Mouse (Mus musculus) megakaryocyte, adult 5-6 weeks (primary cell): ENCODE results near the gene Med16. TPM values are rescaled to one million over a fixed set of nuclear protein-coding genes. Genes with fewer than 3 reads are reported as not detected.

Experiments used
- ATAC-seq: 2 replicates; pipeline ENCODE4 v1.8.0; 2016; ENCODE audit warnings: mild to moderate bottlenecking, inconsistent platforms; ENCODE audit not compliant: poor library complexity, severe bottlenecking
- total RNA-seq, 2 experiments: library from RNA; stranded (forward) in 1 of 2; stranded (reverse) in 1 of 2; fragments of 153-499, 151-499 nt in 1 of 2; fragments of 221-1000, 200-1000 nt in 1 of 2; gene quantifications; 2 replicates each; pipeline versions ENCODE4 v1.2.3 to v1.2.4; 2015 to 2017

The Med16 gene
- total RNA-seq, 2 experiments from 2014 or later: 13.6 to 18.0 TPM

DNA sequence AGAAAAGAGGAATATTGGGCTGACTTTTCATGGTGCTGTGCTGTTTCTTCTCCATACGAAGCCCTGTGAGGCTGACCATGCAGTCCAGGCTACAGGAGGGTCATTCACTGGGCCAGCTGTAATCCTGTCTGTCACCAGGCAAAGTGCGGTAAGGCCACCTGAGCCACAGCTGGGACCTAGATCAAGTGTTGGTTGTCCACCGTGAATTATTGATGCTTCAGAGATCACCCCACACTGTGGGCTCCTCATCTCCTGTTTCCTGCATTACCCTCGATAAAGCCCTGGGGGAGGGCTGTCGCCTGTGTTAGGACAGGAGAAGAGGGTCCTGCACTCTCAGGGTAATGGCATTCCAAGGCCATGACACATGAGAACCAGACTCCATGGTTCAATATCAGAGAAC, 62.2 kb downstream of the Med16 start:
- no peak for ATAC-seq

Other genes with a start within 250 kb of the Med16 start
Only the 30 nearest of the 35 such genes appear.
- 52.6 and 53.3 TPM in 2 replicates for gene Cdc34, start 226.7 kb downstream of the Med16 start, total RNA-seq (2015)
- 70.2 and 100 TPM in 2 replicates for gene Cdc34, start 226.7 kb downstream of the Med16 start, total RNA-seq (2017)
- 2.0 and 2.4 TPM in 2 replicates for gene Gzmm, start 219.9 kb downstream of the Med16 start, total RNA-seq (2015)
- 0.20 and 0.92 TPM in 2 replicates for gene Gzmm, start 219.9 kb downstream of the Med16 start, total RNA-seq (2017)
- 289 and 306 TPM in 2 replicates for gene Bsg, start 204.4 kb downstream of the Med16 start, total RNA-seq (2015)
- gene Bsg, start 204.4 kb downstream of the Med16 start, total RNA-seq (2017): 194 and 196 TPM in 2 replicates
- 0.04 TPM in 1 of 2 replicates, not detected in the other for gene Hcn2, start 192.3 kb downstream of the Med16 start, total RNA-seq (2015)
- not detected in 2 replicates for gene Hcn2, start 192.3 kb downstream of the Med16 start, total RNA-seq (2017)
- gene Polrmt, start 162.3 kb downstream of the Med16 start, total RNA-seq (2015): 20.9 and 27.8 TPM in 2 replicates
- gene Polrmt, start 162.3 kb downstream of the Med16 start, total RNA-seq (2017): 9.7 and 12.6 TPM in 2 replicates
- not detected in 2 replicates for gene Fgf22, start 153.8 kb downstream of the Med16 start, total RNA-seq (2015)
- gene Fgf22, start 153.8 kb downstream of the Med16 start, total RNA-seq (2017): not detected in 2 replicates
- gene Rnf126, start 142.0 kb downstream of the Med16 start, total RNA-seq (2015): 30.4 and 34.0 TPM in 2 replicates
- 12.5 and 13.0 TPM in 2 replicates for gene Rnf126, start 142.0 kb downstream of the Med16 start, total RNA-seq (2017)
- 3.9 and 5.3 TPM in 2 replicates for gene Fstl3, start 131.7 kb downstream of the Med16 start, total RNA-seq (2015)
- 1.7 and 2.7 TPM in 2 replicates for gene Fstl3, start 131.7 kb downstream of the Med16 start, total RNA-seq (2017)
- 2.7 and 5.6 TPM in 2 replicates for gene Prss57, start 118.0 kb downstream of the Med16 start, total RNA-seq (2015)
- gene Prss57, start 118.0 kb downstream of the Med16 start, total RNA-seq (2017): 1.2 and 1.8 TPM in 2 replicates
- 39.3 and 42.2 TPM in 2 replicates for gene Palm, start 115.4 kb downstream of the Med16 start, total RNA-seq (2015)
- 30.2 and 35.5 TPM in 2 replicates for gene Palm, start 115.4 kb downstream of the Med16 start, total RNA-seq (2017)
- not detected in 2 replicates for gene Misp, start 87.9 kb downstream of the Med16 start, total RNA-seq (2015)
- gene Misp, start 87.9 kb downstream of the Med16 start, total RNA-seq (2017): not detected in 2 replicates
- 138 and 144 TPM in 2 replicates for gene Ptbp1, start 54.5 kb downstream of the Med16 start, total RNA-seq (2015)
- 97.9 and 133 TPM in 2 replicates for gene Ptbp1, start 54.5 kb downstream of the Med16 start, total RNA-seq (2017)
- 322 and 372 TPM in 2 replicates for gene Prtn3, start 34.4 kb downstream of the Med16 start, total RNA-seq (2015)
- 92.6 and 97.3 TPM in 2 replicates for gene Prtn3, start 34.4 kb downstream of the Med16 start, total RNA-seq (2017)
- gene Plppr3, start 34.3 kb downstream of the Med16 start, total RNA-seq (2015): 6.2 and 10.6 TPM in 2 replicates
- 13.2 and 17.6 TPM in 2 replicates for gene Plppr3, start 34.3 kb downstream of the Med16 start, total RNA-seq (2017)
- gene Elane, start 22.7 kb downstream of the Med16 start, total RNA-seq (2015): 348 and 366 TPM in 2 replicates
- gene Elane, start 22.7 kb downstream of the Med16 start, total RNA-seq (2017): 161 and 164 TPM in 2 replicates
- not detected in 2 replicates for gene Cfd, start 18.1 kb downstream of the Med16 start, total RNA-seq (2015)
- not detected in 2 replicates for gene Cfd, start 18.1 kb downstream of the Med16 start, total RNA-seq (2017)
- gene Gm26602, start 1.9 kb upstream of the Med16 start, total RNA-seq (2015): not detected in 2 replicates
- gene Gm26602, start 1.9 kb upstream of the Med16 start, total RNA-seq (2017): not detected in 2 replicates
- 0.18 and 0.29 TPM in 2 replicates for gene Kiss1r, start 8.0 kb upstream of the Med16 start, total RNA-seq (2015)
- 0.26 and 0.77 TPM in 2 replicates for gene Kiss1r, start 8.0 kb upstream of the Med16 start, total RNA-seq (2017)
- 118 and 121 TPM in 2 replicates for gene R3hdm4, start 12.3 kb upstream of the Med16 start, total RNA-seq (2015)
- gene R3hdm4, start 12.3 kb upstream of the Med16 start, total RNA-seq (2017): 92.1 and 134 TPM in 2 replicates
- 36.7 and 38.7 TPM in 2 replicates for gene Arid3a, start 18.1 kb upstream of the Med16 start, total RNA-seq (2015)
- 59.2 and 67.8 TPM in 2 replicates for gene Arid3a, start 18.1 kb upstream of the Med16 start, total RNA-seq (2017)
- gene Wdr18, start 51.2 kb upstream of the Med16 start, total RNA-seq (2015): 10.6 and 15.7 TPM in 2 replicates
- 7.8 TPM in 2 replicates for gene Wdr18, start 51.2 kb upstream of the Med16 start, total RNA-seq (2017)
- gene Grin3b, start 61.8 kb upstream of the Med16 start, total RNA-seq (2015): not detected in 2 replicates
- 0.18 TPM in 1 of 2 replicates, not detected in the other for gene Grin3b, start 61.8 kb upstream of the Med16 start, total RNA-seq (2017)
- gene Tmem259, start 75.4 kb upstream of the Med16 start, total RNA-seq (2015): 51.6 and 52.2 TPM in 2 replicates
- gene Tmem259, start 75.4 kb upstream of the Med16 start, total RNA-seq (2017): 52.1 and 53.2 TPM in 2 replicates
- 174 and 175 TPM in 2 replicates for gene Cnn2, start 79.7 kb upstream of the Med16 start, total RNA-seq (2015)
- 286 and 299 TPM in 2 replicates for gene Cnn2, start 79.7 kb upstream of the Med16 start, total RNA-seq (2017)
- 32.6 and 34.7 TPM in 2 replicates for gene Abca7, start 87.6 kb upstream of the Med16 start, total RNA-seq (2015)
- 33.6 and 37.4 TPM in 2 replicates for gene Abca7, start 87.6 kb upstream of the Med16 start, total RNA-seq (2017)
- gene Arhgap45, start 107.7 kb upstream of the Med16 start, total RNA-seq (2015): 135 and 140 TPM in 2 replicates
- 235 and 237 TPM in 2 replicates for gene Arhgap45, start 107.7 kb upstream of the Med16 start, total RNA-seq (2017)
- 70.2 and 70.7 TPM in 2 replicates for gene Polr2e, start 130.9 kb upstream of the Med16 start, total RNA-seq (2015)
- gene Polr2e, start 130.9 kb upstream of the Med16 start, total RNA-seq (2017): 58.4 and 69.2 TPM in 2 replicates
- 259 and 303 TPM in 2 replicates for gene Gpx4, start 138.2 kb upstream of the Med16 start, total RNA-seq (2015)
- 375 and 378 TPM in 2 replicates for gene Gpx4, start 138.2 kb upstream of the Med16 start, total RNA-seq (2017)
- gene Sbno2, start 196.6 kb upstream of the Med16 start, total RNA-seq (2015): 32.4 and 33.0 TPM in 2 replicates
- 41.9 and 46.7 TPM in 2 replicates for gene Sbno2, start 196.6 kb upstream of the Med16 start, total RNA-seq (2017)
- 58.0 and 60.7 TPM in 2 replicates for gene Stk11, start 206.9 kb upstream of the Med16 start, total RNA-seq (2015)
- gene Stk11, start 206.9 kb upstream of the Med16 start, total RNA-seq (2017): 142 and 146 TPM in 2 replicates